Mouse (Mus musculus): ENCODE data around the gene Alyref. TPM values are rescaled to one million over a fixed set of nuclear protein-coding genes. Genes with fewer than 3 reads are reported as not detected.

The Alyref gene
- 10 to 100 TPM; 20.1 to 40.8 (median 35.8) TPM for total RNA-seq (2022)

GRCm38 (mm10) chr11:120598283-120598989, at the start of gene Alyref, which contains the start of gene Anapc11:
Gene Alyref (minus strand): TSS chr11:120598365.
Gene Anapc11 (plus strand): TSS chr11:120598421.
- peak; percentile 82 to 88 for DNase-seq (ENCODE audit: low spot score in 2 of 2)

GRCm38 (mm10) chr11:120647047-120647830, 49.1 kb upstream of the Alyref start:
- DNase-seq (ENCODE audit: low spot score in 2 of 2), result no peak

DNA sequence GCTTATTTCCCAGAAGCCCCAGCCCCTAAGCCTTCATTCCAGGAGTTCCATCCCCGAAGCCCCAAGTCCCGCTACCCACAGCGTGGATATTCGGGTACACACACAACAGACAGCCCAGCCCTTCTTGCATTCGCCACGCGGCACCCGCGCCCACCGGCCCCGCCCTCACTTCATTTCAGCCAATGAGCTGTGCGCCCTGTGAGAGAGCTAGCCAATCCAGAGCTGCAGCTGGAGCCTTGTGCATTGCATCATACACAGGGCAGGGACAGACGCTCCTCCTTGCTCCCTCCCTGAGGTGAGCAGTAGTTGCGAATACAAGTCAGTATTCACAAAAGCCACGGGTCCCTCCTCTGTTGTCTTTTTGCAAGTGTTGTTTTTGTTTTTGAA, 45.4 kb upstream of the Alyref start, which contains the start of gene Pycr1:
Gene Pycr1 (minus strand): TSS at position 169 of the 387 bp plus-strand sequence.
- peak; percentile 91 for DNase-seq (ENCODE audit: low spot score in 2 of 2)

DNA sequence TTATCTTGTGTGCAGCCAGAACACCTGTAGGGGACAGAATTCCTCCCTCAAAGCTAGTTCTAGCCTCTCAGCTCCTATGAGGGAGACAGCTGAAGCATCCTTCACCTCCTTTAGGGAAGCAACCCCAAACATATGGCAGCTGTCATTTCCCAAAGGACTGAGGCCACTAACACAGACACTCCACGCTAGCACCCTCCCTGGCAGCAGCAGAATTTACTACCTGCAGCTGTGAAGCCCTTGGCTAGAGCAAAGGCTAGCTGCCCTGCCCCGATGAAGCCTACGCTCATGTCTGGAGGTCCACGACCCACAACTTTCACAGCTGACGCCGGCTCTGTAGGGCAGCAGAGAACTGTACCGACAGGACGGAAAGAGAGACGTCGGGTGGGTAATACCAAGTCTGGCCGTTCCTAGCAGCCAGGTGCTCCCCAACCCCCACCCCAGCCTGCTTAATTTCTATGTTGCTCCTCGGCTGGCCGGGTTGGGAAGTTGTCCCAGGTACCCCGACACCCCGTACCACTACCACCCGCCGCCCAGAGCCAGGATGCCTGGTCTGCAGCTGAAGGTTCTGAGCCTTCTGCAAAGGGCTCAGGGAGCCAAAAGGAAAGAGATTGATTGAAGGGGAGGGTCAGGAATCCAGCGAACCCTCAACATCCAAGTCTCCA, 44.9 kb upstream of the Alyref start:
- DNase-seq (ENCODE audit: low spot score in 2 of 2), result no peak

- no peak for DNase-seq (ENCODE audit: low spot score in 2 of 2)
Observed at GRCm38 (mm10) chr11:120641869-120642268, 43.7 kb upstream of the Alyref start.

GRCm38 (mm10) chr11:120641255-120641654, 43.1 kb upstream of the Alyref start:
- DNase-seq (ENCODE audit: low spot score in 2 of 2), result no peak

- DNase-seq (ENCODE audit: low spot score in 2 of 2), result no peak
Observed at GRCm38 (mm10) chr11:120634810-120635209, 36.6 kb upstream of the Alyref start.

DNA sequence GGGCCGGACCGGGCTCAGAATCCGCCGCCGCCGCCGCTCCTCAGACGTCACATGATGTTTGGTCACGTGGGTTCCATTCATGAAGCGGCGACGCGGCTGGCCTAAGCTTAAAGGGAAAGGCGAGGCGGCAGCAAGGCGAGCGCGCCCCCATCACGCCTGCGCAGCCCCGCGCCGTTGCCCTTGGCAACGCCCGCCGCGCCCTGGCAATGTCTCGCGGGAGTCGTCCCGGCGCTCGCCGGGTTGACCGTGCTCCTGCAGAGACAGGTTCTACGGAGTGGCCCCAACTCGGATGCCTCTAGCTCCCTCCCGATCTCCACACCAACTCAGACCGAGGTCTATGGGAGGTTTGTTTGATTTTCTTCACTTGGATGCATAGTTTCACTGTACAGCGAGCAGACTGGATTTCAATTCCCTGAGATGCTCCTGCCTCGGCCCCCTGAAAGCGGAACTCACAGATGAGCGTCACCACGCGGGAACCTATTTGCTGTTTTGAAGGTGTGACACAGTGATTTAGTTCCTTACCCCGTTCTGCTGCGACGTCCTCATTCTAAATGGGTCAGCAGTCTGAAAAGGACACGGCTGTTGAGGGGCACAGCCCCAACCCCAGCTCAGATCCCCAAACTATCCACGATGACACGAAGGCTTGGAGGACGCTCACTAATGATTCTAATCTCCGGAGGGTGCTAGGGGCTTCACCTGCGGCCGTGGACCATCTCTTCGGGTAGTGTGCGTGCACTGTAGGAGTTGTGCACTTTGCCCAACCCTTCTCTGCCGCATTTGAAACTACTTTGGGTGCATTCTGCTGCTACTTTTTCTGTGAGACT, 35.6 kb upstream of the Alyref start, which contains the start of gene Mafg:
Gene Mafg (minus strand): TSS at position 81 of the 824 bp plus-strand sequence.
- peak; percentile 87 to 94 for DNase-seq (ENCODE audit: low spot score in 2 of 2)

GRCm38 (mm10) chr11:120632559-120633519, 34.7 kb upstream of the Alyref start:
- DNase-seq (ENCODE audit: low spot score in 2 of 2), result peak; percentile 67 to 78

GRCm38 (mm10) chr11:120631726-120632448, 33.7 kb upstream of the Alyref start:
- no peak for DNase-seq (ENCODE audit: low spot score in 2 of 2)

DNA sequence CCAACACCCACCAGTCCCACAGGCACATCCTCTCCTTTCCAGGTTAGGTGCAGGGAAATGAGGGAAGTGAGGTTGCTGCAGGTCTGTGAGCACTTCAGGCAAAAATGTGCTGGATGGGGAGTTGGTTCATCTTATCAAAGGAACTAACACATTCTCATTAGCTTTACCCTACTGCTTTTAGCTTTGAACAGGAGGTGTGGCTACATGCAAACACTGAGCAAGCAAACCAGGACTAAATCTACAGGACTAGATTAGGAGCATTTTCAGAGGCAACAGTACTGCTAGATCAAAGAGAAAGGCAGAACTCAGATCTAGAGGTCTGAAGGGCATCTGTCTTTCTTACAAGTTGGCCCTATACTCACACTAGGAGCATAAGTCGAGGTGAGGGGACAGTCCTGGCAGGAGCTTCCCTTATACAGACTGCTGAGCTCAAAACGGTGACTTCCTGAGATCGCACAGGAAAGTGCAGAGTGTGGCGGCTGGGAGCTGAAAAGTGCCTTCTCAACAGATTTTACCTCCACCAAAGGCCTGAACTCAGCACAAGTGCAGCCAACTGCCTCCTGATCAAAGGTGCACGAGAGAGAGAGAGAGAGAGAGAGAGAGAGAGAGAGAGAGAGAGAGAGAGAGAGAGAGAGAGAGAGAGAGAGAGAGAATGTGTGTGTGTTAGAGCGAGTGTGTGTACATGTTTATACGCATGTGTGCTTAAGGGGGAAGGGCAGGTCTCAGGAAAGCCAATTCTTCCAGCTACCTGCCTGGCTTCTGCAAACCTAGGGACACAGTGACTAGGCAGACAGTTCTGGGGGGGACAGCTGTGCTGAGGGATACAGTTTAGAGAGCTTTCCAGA, 32.9 kb upstream of the Alyref start:
- no peak for DNase-seq (ENCODE audit: low spot score in 2 of 2)

DNA sequence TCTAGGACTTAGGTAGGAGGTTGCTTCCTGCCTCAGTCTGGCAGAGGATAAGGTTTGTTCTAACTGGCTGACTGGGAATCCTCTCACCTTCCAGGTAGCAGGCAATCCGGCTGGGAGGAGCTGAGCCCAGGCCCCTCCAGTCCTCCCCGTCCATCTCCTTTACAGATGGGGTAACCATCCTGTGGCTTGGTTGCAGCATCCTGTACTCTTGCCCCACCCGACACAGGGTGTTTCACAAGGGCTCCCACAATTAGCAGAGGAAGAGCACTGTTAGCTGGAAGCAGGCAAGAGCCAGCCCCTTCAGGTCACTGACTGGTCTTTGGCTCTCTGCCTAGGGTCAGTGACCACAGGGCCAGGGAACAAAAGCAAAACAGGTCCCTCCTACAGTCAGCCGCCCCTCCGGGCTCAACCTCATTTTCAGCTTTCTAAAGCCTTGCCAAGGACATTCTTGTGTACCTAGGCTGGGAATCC, 32.3 kb upstream of the Alyref start:
- DNase-seq (ENCODE audit: low spot score in 2 of 2), result no peak

- peak; percentile 57 to 71 for DNase-seq (ENCODE audit: low spot score in 2 of 2)
Observed at GRCm38 (mm10) chr11:120629911-120630310, 31.7 kb upstream of the Alyref start.

DNA sequence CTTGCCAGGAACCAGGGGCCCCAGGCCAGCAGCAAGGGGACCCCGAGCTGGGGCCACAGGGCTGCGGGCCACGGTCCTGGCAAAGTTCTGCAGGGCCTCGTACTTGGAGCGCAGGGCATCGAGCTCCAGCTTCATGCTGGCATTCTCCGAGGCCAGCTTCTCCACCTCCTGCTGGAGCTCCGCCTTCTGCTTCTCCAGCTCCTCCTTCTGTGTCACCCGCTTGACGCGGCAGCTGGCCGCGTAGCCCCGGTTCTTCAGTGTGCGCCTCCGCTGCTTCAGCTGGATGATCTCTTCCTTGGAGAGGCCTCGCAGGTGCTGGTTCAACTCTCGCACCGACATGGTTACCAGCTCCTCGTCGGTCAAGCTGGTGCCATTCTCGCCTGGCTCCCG, 31.2 kb upstream of the Alyref start:
- peak in 1 of 2 experiments; percentile 54 for DNase-seq (ENCODE audit: low spot score in 2 of 2)

- no peak for DNase-seq (ENCODE audit: low spot score in 2 of 2)
Observed at GRCm38 (mm10) chr11:120628601-120629340, 30.6 kb upstream of the Alyref start.

DNA sequence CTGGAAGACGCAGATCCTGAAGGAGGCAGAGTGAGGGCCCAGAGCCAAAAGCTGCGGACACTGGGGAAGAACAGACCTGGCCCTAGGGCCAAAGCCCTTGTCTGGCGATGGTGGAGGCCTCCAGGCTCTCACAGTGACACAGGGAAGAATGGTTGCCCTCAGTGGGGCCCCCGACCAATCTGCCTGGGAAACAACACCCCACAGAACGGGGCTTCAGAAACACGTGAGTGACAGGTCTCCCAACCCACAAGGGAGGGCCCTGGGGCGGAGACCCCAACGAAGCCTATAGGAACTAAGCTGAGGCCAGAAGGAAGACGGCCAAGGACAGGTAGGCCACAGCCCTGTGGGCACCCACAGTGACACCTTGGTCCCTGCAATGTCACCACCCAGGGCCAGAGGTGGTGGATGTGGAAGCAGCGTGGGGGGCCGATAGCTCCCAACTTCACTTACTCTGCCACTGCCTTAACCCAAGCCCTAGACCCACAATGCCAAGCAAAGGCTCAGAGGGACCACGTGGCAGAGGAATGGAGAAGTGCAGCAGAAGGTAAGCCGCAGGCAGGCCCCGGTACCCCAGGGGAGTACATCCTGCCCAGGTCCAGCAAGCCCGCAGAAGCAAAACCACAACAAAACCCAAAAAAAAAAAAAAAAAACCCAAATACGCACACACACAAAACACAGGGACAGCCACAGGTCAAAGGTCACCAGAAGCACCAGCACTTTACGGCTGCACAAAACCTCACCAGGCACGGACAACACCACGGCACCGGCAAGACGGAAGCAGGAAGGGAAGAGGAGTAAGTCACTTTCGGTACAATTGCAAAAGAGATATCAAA, 29.5 kb upstream of the Alyref start:
- no peak for DNase-seq (ENCODE audit: low spot score in 2 of 2)
